Mouse (Mus musculus) T-helper 1 cell (primary cell): Measurements from ENCODE around the gene Ly6g6d.

Experiments
- in situ Hi-C: fragments of 300-600 bp; cut with MboI, MseI; formaldehyde crosslinking; loops from one replicate; pipeline ENCODE4 v1.15.1; 2025; ENCODE audit warnings: high pct_unique_total_duplicates

The Ly6g6d gene

GRCm38 (mm10) chr17:35077786-35078233 lies at the start of gene Ly6g6d:
Gene Ly6g6d, minus strand, starts transcription at chr17:35078065.
- in situ Hi-C loops = no loop called here

- in situ Hi-C loops = no loop called here
Observed at GRCm38 (mm10) chr17:35127017-35127416, 49.2 kb upstream of the Ly6g6d start.

GRCm38 (mm10) chr17:35126206-35126611 lies 48.3 kb upstream of the Ly6g6d start, which contains the start of gene D17H6S53E:
Gene D17H6S53E, plus strand, starts transcription at chr17:35126373.
- in situ Hi-C loops = no loop called here

- in situ Hi-C loops = no loop called here
Observed at GRCm38 (mm10) chr17:35125578-35125977, 47.7 kb upstream of the Ly6g6d start.

GRCm38 (mm10) chr17:35125081-35125480 lies 47.2 kb upstream of the Ly6g6d start:
- in situ Hi-C loops = no loop called here

- in situ Hi-C loops = loop anchor here (25.0 kb wide), 1 partner anchor 487 kb away; the partner anchor contains the start of genes Atf6b, Fkbpl, Ppt2 and Prrt1
Observed at GRCm38 (mm10) chr17:35124261-35124896, 46.5 kb upstream of the Ly6g6d start.

- in situ Hi-C loops = loop anchor here (25.0 kb wide), 1 partner anchor 486 kb away; the partner anchor contains the start of genes Atf6b, Fkbpl, Ppt2 and Prrt1
Observed at GRCm38 (mm10) chr17:35123287-35123686, 45.4 kb upstream of the Ly6g6d start.

GRCm38 (mm10) chr17:35121871-35122303 lies 44.0 kb upstream of the Ly6g6d start, which contains the start of gene Csnk2b:
Gene Csnk2b, minus strand, starts transcription at chr17:35122053.
- in situ Hi-C loops = loop anchor here (25.0 kb wide), 1 partner anchor 485 kb away; the partner anchor contains the start of genes Atf6b, Fkbpl, Ppt2 and Prrt1

- in situ Hi-C loops = loop anchor here (25.0 kb wide), 1 partner anchor 484 kb away; the partner anchor contains the start of genes Atf6b, Fkbpl, Ppt2 and Prrt1
Observed at GRCm38 (mm10) chr17:35121143-35121799, 43.4 kb upstream of the Ly6g6d start, which contains the start of gene Gpank1. Gene Gpank1, plus strand, starts transcription at chr17:35121455.

- in situ Hi-C loops = loop anchor here (25.0 kb wide), 1 partner anchor 483 kb away; the partner anchor contains the start of genes Atf6b, Fkbpl, Ppt2 and Prrt1
Observed at GRCm38 (mm10) chr17:35120745-35121142, 42.9 kb upstream of the Ly6g6d start.

- in situ Hi-C loops = loop anchor here (25.0 kb wide), 1 partner anchor 478 kb away; the partner anchor contains the start of genes Atf6b, Fkbpl, Ppt2 and Prrt1
Observed at GRCm38 (mm10) chr17:35115046-35116019, 37.5 kb upstream of the Ly6g6d start, which contains the start of gene Ly6g5b. Gene Ly6g5b, minus strand, starts transcription at chr17:35115428.

GRCm38 (mm10) chr17:35111774-35112173 lies 33.9 kb upstream of the Ly6g6d start:
- in situ Hi-C loops = loop anchor here (25.0 kb wide), 1 partner anchor 474 kb away; the partner anchor contains the start of genes Atf6b, Fkbpl, Ppt2 and Prrt1

GRCm38 (mm10) chr17:35108097-35108496 lies 30.2 kb upstream of the Ly6g6d start, which contains the start of gene Ly6g5c:
Gene Ly6g5c, plus strand, starts transcription at chr17:35108279.
- in situ Hi-C loops = loop anchor here (25.0 kb wide), 1 partner anchor 471 kb away; the partner anchor contains the start of genes Atf6b, Fkbpl, Ppt2 and Prrt1

GRCm38 (mm10) chr17:35106522-35106921 lies 28.7 kb upstream of the Ly6g6d start:
- in situ Hi-C loops = loop anchor here (25.0 kb wide), 1 partner anchor 469 kb away; the partner anchor contains the start of genes Atf6b, Fkbpl, Ppt2 and Prrt1

- in situ Hi-C loops = loop anchor here (25.0 kb wide), 1 partner anchor 469 kb away; the partner anchor contains the start of genes Atf6b, Fkbpl, Ppt2 and Prrt1
Observed at GRCm38 (mm10) chr17:35105740-35106389, 28.0 kb upstream of the Ly6g6d start.

GRCm38 (mm10) chr17:35104754-35105153 lies 26.9 kb upstream of the Ly6g6d start:
- in situ Hi-C loops = loop anchor here (25.0 kb wide), 1 partner anchor 467 kb away; the partner anchor contains the start of genes Atf6b, Fkbpl, Ppt2 and Prrt1

GRCm38 (mm10) chr17:35104079-35104478 lies 26.2 kb upstream of the Ly6g6d start:
- in situ Hi-C loops = loop anchor here (25.0 kb wide), 1 partner anchor 467 kb away; the partner anchor contains the start of genes Atf6b, Fkbpl, Ppt2 and Prrt1

- in situ Hi-C loops = loop anchor here (25.0 kb wide), 1 partner anchor 466 kb away; the partner anchor contains the start of genes Atf6b, Fkbpl, Ppt2 and Prrt1
Observed at GRCm38 (mm10) chr17:35103221-35103690, 25.4 kb upstream of the Ly6g6d start.

- in situ Hi-C loops = loop anchor here (25.0 kb wide), 1 partner anchor 465 kb away; the partner anchor contains the start of genes Atf6b, Fkbpl, Ppt2 and Prrt1
Observed at GRCm38 (mm10) chr17:35102299-35102698, 24.4 kb upstream of the Ly6g6d start.
